Mouse (Mus musculus): ENCODE data around the gene Gm13124.
"Not testable (repeated sequence)": the region's sequence is repeated elsewhere in the genome, so short reads cannot be mapped to it uniquely, and the experiment has no call there.

The Gm13124 gene

GRCm38 (mm10) chr4:144565034-144565433 lies at the start of gene Gm13124:
Gene Gm13124 (minus strand): TSS chr4:144565134.
- no peak for DNase-seq (ENCODE audit: low spot score)

GRCm38 (mm10) chr4:144614586-144614985 lies 49.7 kb upstream of the Gm13124 start:
- no peak for DNase-seq (ENCODE audit: low spot score)

- DNase-seq (ENCODE audit: low spot score) = no peak
Measured at GRCm38 (mm10) chr4:144613407-144613806, 48.5 kb upstream of the Gm13124 start, which contains the start of gene Aadacl4. Gene Aadacl4 (plus strand): TSS chr4:144613707.

DNA sequence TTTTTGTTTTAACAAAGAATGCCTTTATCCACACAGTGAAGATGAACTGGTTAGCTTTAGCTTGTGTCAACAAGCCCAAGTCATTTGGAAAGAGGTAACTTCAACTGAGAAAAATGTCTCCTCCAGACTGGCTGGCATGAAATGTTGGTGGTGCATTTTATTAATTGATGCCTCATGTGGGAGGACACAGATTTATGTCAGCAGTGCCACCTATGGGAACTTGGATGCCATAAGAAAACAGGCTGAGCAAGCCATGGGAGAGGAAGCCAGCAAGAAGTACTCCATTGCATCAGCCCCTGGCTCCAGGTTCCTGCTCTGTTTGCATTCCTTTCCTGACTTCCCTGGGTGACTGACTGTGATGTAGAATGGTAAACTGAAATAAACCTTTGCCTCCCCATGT lies 27.9 kb upstream of the Gm13124 start:
- no peak for DNase-seq (ENCODE audit: low spot score)

DNA sequence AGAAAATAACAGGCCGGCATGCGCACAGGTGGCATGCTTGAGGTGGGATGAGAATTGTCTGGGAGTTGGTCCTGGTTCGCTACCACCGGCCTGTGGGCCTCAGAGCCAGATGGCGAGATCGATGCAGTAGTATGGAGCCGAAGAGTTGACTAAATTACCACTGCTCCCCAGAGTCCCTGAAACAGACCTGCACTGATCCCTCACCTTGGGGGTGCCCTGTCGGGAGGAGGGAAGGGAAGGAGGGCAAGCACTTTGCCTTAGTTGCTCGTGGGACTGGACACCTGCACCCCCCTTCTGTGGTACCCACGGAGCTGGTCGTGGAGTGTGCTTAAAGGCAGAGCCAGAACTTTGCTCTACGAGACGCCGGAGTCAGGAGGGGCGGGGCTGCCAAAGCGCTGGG lies 21.3 kb upstream of the Gm13124 start:
- not testable (repeated sequence) for DNase-seq (ENCODE audit: low spot score)

- DNase-seq (ENCODE audit: low spot score) = no peak
Measured at GRCm38 (mm10) chr4:144567752-144568151, 2.8 kb upstream of the Gm13124 start.

GRCm38 (mm10) chr4:144561205-144561604 lies 3.7 kb downstream of the Gm13124 start:
- no peak for DNase-seq (ENCODE audit: low spot score)

DNA sequence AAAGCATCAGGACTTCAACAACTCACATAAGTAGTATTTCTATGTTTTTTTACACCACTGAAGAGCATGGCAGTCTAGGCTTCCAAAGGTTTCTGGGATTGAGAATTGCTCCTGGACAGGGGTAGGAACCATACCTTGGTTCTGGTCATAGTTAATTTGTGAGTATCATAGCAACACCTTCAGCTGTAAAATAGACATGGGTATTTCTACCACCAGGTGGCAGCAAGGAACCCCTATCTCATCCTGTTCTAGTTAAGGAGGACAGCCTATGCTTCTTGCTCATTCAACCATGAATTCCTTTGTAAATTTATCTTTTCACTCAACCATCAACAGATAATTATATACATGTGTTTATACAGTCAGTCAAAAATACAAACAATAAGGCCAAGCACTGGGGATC lies 5.1 kb downstream of the Gm13124 start:
- no peak for DNase-seq (ENCODE audit: low spot score)

DNA sequence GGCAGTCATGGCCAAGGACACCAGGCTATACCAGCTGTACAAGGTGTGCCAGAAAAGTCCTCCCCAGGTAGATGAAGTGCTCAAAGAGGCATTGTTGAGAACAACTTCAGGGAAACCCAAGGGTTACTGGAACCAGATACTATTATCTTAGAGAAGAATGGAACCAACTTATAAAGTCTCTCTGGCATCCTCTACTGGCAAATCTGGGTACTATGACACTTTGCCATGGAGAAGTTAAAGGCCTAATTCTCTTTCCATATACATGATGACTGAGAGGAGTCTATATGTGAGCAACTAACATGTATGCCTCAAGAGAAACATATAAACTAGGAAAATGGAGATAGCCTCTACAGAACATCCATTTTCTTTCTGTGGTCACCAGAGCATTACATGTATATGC lies 13.8 kb downstream of the Gm13124 start:
- no peak for DNase-seq (ENCODE audit: low spot score)

DNA sequence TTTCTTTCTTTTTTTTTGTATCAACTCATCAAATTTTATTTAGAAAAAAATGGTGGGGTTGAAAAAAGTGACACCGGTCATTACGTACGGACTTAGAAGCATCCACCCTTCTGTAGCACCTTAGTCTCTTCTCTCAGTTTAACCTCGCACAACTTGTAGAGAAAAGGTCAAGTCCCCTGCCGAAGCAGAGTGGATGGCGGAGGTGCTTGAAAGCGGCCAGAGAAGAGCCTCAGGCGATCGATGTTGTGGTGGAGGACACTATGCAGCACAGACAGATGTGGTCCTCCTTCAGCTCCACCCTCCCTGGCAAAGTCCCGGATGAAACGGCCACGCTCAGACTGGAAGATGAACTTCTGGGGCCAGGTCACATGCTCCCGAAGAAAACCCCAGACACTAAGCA lies 19.6 kb downstream of the Gm13124 start:
- DNase-seq (ENCODE audit: low spot score) = not testable (repeated sequence)

DNA sequence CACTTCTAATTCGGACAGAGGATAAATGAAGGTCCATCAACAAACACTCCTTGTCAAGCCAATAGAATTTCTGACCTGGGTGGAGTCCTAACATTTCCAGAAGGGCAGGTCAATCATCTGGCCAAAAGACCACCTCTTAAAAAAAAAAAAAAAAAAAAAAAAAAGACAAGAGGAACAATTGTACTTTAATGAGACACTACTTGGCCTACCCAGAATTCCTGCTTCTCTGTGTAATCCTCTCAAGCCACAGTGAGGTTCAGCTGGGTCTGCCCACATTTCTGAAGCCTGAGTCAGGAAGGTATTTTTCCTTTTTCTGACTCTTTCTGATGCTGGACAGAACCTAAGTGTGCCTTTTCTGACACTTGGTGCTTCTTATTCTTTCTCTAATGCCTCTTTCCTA lies 20.2 kb downstream of the Gm13124 start:
- no peak for DNase-seq (ENCODE audit: low spot score)

GRCm38 (mm10) chr4:144519522-144519921 lies 45.4 kb downstream of the Gm13124 start, which contains the start of gene 9430007A20Rik:
Gene 9430007A20Rik (plus strand): TSS chr4:144519822.
- no peak for DNase-seq (ENCODE audit: low spot score)

DNA sequence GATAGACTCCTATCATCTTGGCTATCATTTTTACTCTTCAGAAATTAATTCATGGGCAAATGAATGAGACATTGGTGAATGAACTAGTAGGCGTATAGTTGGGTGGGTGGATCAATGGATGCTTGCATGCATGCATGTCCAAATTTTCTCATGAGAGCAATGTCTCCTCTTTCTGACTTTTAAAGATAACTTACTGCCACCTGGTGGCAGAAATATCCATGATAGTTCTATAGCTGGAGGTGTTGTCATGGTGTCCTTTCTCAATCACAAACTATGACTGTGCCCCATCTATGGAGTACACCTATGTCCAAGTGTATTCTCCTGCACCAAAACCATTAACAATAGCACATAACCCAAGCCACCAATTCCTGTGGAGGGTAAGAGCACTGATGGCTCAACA lies 58.4 kb downstream of the Gm13124 start:
- DNase-seq (ENCODE audit: low spot score) = no peak
